14 mouse cellular contexts compared by ENCODE assay signal in genomic region chr8:73201854-73202253, GRCm38 (mm10).
DNase-seq lines count a peak whose midpoint lies in the region; ATAC-seq and TF ChIP-seq lines count a peak whose summit lies in the region.
"Had no signal": no experiment of that assay in that cellular context is flagged by ENCODE, and none has a peak within 500 bp of the region (broad histone marks: within the 10 kb centered on the region; RNA-seq: fewer than 3 reads in every experiment).

No protein-coding gene starts in this region.

- H3K27ac ChIP-seq in kidney, adult 2 months (ENCODE audit: insufficient read depth, low read depth, low read length): no peak overlapping the region
- no peak overlapping the region for H3K27ac ChIP-seq in kidney, embryonic 16.5 days (ENCODE audit: low read length)
- H3K27ac ChIP-seq: embryonic facial prominence, embryonic 13.5 days; limb, embryonic 10.5 days had no signal

- ATAC-seq in kidney, embryonic 16.5 days (ENCODE audit: low FRiP score, low TSS enrichment): no peak
- peak; percentile 57 for ATAC-seq in megakaryocyte progenitor cell, adult 5-6 weeks (replicated peaks; ENCODE audit: poor library complexity)
- ATAC-seq: forebrain, embryonic 16.5 days had no signal

- TF ChIP-seq CTCF in kidney, adult 2 months (conservative IDR thresholded peaks at IDR 0.05; ENCODE audit: insufficient read depth, insufficient read length, low read depth, low read length): peak; percentile 53

- TF ChIP-seq POLR2A in kidney, adult 2 months (IDR thresholded peaks at IDR 0.05; ENCODE audit: low read depth, low read length): no peak

- no peak overlapping the region for H3K9ac ChIP-seq in kidney, embryonic 16.5 days (replicated peaks; ENCODE audit: low read length)
- H3K9ac ChIP-seq: embryonic facial prominence, embryonic 13.5 days had no signal

- no peaks in the 10 kb centered on the region for H3K27me3 ChIP-seq in kidney, adult 2 months (replicated peaks; ENCODE audit: control insufficient read depth, insufficient read depth, low read length)
- no peaks in the 10 kb centered on the region for H3K27me3 ChIP-seq in kidney, embryonic 16.5 days (ENCODE audit: insufficient read depth, low read length)
- H3K27me3 ChIP-seq: embryonic facial prominence, embryonic 13.5 days had no signal

- H3K36me3 ChIP-seq in kidney, adult 2 months (ENCODE audit: control insufficient read depth, insufficient read depth, low read length): no peaks in the 10 kb centered on the region
- no peaks in the 10 kb centered on the region for H3K36me3 ChIP-seq in kidney, embryonic 16.5 days (ENCODE audit: insufficient read depth, low read length)
- H3K36me3 ChIP-seq: embryonic facial prominence, embryonic 13.5 days; limb, embryonic 10.5 days had no signal

- no peaks in the 10 kb centered on the region for H3K4me1 ChIP-seq in kidney, adult 2 months (ENCODE audit: control insufficient read depth, insufficient read depth, low read length)
- no peaks in the 10 kb centered on the region for H3K4me1 ChIP-seq in kidney, embryonic 16.5 days (ENCODE audit: insufficient read depth, low read length)
- H3K4me1 ChIP-seq: embryonic facial prominence, embryonic 13.5 days; limb, embryonic 10.5 days had no signal

- 80% methylated on average over 2 of the region's 2 CpGs for WGBS in kidney, adult 2 months
- WGBS in kidney, embryonic 16.5 days: 71% methylated on average over 2 of the region's 2 CpGs

- H3K4me3 ChIP-seq in kidney, adult 2 months (ENCODE audit: insufficient read depth, low read depth, low read length): no peak overlapping the region
- no peak overlapping the region for H3K4me3 ChIP-seq in kidney, embryonic 16.5 days (ENCODE audit: low read length)
- H3K4me3 ChIP-seq: embryonic facial prominence, embryonic 13.5 days; limb, embryonic 10.5 days had no signal

- no peaks in the 10 kb centered on the region for H3K9me3 ChIP-seq in kidney, embryonic 16.5 days (ENCODE audit: low read length)
- H3K9me3 ChIP-seq: embryonic facial prominence, embryonic 13.5 days; limb, embryonic 10.5 days had no signal

- H3K4me2 ChIP-seq in kidney, embryonic 16.5 days (replicated peaks; ENCODE audit: low read depth, low read length): no peak overlapping the region
- H3K4me2 ChIP-seq: embryonic facial prominence, embryonic 13.5 days had no signal

- peak; percentile 36 for DNase-seq in adrenal gland, postnatal 14 days
- DNase-seq in adrenal gland, adult 8-10 months: no peak
- peak; percentile 21 for DNase-seq in kidney, adult 2 months
- peak; percentile 5 for DNase-seq in retina, postnatal 1 day
- DNase-seq in retina, embryonic 14.5 days (ENCODE audit: low spot score): no peak
- no peak for DNase-seq in layer of hippocampus, adult 18-20 months (ENCODE audit: low spot score in 2 of 2)
- DNase-seq: B cell, adult 2 months; cerebellum, adult 11 months; heart, postnatal 36 days had no signal

Comparison
In these comparisons a context has a peak if more than half of its experiments do, and no peak if none do; other contexts are left out.
1. DNase-seq: peak in adrenal gland, postnatal 14 days (single experiment), kidney, adult 2 months (single experiment) and retina, postnatal 1 day (single experiment); none in adrenal gland, adult 8-10 months (single experiment), retina, embryonic 14.5 days (single experiment) and layer of hippocampus, adult 18-20 months (0 of 2).